Mouse (Mus musculus) kidney, adult 2 months (tissue): ENCODE results near the gene Tmem104.

Experiments used
- CTCF ChIP-seq: fragments of 200-500 bp; conservative IDR thresholded peaks from 2 replicates; pipeline ENCODE4 v1.5.1; 2011; ENCODE audit warnings: low read depth, mild to moderate bottlenecking, control low read depth, low read length, moderate library complexity, mixed read lengths; ENCODE audit not compliant: insufficient read depth, insufficient read length
- POLR2A ChIP-seq: fragments of 200-500 bp; IDR thresholded peaks from one replicate; pipeline ENCODE4 v1.6.1; 2011; ENCODE audit warnings: low read depth, low read length, control low read depth

DNA sequence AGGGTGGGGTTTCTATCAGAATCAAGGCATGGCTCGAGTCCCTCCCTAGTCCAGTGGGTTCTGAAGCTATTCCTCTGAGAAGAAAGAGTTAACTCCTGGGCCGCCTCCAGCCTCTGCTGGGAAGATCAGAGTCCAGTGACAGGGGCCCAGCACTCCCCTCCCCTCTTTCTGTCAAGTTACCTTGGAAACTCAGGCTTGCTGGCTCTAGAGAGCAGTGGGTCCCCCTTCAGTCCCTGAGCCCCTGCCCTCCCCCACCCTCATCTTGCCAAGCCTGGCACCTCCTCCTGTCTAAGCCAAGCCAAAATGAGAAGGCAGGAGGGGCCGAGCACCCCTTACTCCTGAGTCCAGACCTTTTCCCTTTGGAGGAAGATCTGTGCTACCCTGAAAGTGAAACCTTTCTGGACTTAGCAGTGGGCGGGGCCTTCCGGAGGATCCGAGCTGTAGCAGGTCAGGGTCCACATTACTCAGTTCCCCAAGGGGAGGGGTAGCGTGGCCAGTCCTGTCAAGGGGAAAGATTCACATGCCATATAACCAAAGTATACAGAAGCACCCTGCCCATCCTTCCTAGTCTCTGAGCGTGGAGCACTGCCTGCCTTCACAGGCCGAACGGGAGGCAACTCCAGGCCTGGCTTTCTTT lies 9.6 kb upstream of the Tmem104 start:
- TF ChIP-seq CTCF: no peak
- TF ChIP-seq POLR2A: no peak
